Mouse (Mus musculus) kidney, embryonic 15.5 days (tissue): ENCODE data around the gene Ankrd17. TPM values are rescaled to one million over a fixed set of nuclear protein-coding genes. Genes with fewer than 3 reads are reported as not detected.

Source experiments
- ATAC-seq: fragments of 200-750 bp; cut with Nextera tagmentation; replicated peaks from 2 replicates; pipeline ENCODE4 v1.8.0; 2017; ENCODE audit warnings: moderate TSS enrichment; ENCODE audit not compliant: low FRiP score
- H3K27ac ChIP-seq: fragments of 300-500 bp; sonication (generic); 2 replicates; pipeline ENCODE4 v1.5.1; 2015; ENCODE audit warnings: mild to moderate bottlenecking, inconsistent platforms
- H3K27me3 ChIP-seq: fragments of 300-500 bp; sonication (generic); 2 replicates; pipeline ENCODE4 v1.6.1; 2015; ENCODE audit warnings: inconsistent platforms
- H3K36me3 ChIP-seq: fragments of 300-500 bp; sonication (generic); 2 replicates; pipeline ENCODE4 v1.6.1; 2015; ENCODE audit warnings: inconsistent platforms
- H3K4me1 ChIP-seq: fragments of 300-500 bp; sonication (generic); 2 replicates; pipeline ENCODE4 v1.6.1; 2015; ENCODE audit warnings: inconsistent platforms
- H3K4me2 ChIP-seq: fragments of 300-500 bp; sonication (generic); 2 replicates; pipeline ENCODE4 v1.6.1; 2015; ENCODE audit warnings: moderate library complexity, mild to moderate bottlenecking, inconsistent platforms
- H3K4me3 ChIP-seq: fragments of 300-500 bp; sonication (generic); replicated peaks from 2 replicates; pipeline ENCODE4 v1.5.1; 2015; ENCODE audit warnings: mild to moderate bottlenecking, inconsistent platforms
- H3K9ac ChIP-seq: fragments of 300-500 bp; sonication (generic); 2 replicates; pipeline ENCODE4 v1.6.1; 2015; ENCODE audit warnings: mild to moderate bottlenecking, inconsistent platforms
- H3K9me3 ChIP-seq: fragments of 300-500 bp; sonication (generic); replicated peaks from 2 replicates; pipeline ENCODE4 v1.6.1; 2016; ENCODE audit warnings: inconsistent platforms
- WGBS: fragments of 180-500 bp; shearing (Covaris S2); methylation state at CpG from one replicate; pipeline ENCODE4 v1.1.7; 2015; ENCODE audit warnings: mixed read lengths; 5-methylcytosine and 5-hydroxymethylcytosine counted together
- polyA plus RNA-seq: library from polyadenylated mRNA; unstranded; fragments of >200 nt; fragmentation: Nextera tagmentation; extraction: Ambion mirVana; gene quantifications from 2 replicates; pipeline ENCODE4 v1.2.1, GENCODE M21; 2015

The Ankrd17 gene
- polyA plus RNA-seq, 1 experiment from 2014 or later = 25.3 TPM

DNA sequence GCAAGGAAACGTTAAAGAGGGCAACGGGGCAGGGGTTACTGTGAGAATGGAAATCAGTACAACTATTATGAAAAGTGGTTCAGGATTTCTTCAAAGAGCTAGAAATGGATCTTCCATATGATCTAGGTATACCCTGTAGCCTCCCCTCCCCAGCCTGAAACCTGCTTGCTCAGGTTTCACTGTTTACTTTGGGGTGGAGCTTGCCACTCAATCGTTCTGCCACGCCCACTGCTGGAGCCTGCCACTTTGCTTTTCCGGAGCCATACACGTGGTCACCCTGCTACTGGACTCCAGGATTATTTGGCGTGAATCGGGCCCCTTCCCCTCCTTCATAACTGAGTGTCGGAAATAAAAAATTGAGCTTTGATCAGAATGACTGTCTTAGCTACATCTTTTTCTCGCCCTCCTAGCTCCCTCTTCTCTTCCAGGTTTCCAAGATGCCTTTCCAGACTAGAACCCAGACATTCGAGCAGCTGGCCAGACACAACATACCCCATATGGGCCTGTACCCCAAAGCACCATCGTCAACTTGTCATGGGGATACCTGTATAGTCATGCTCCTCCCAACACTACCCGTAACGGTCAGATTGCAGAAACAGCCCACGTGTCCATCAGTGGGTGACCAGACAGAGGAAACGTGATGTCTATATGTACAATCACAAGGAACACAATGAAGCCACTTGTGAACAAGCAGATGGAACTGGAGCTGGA is 166.3 kb downstream of the Ankrd17 start:
- WGBS = 47% methylated on average over 16 of the region's 16 CpGs
- 0 out of 2 replicates have a peak, but pooled peaks cover 3% of the 10 kb centered on the region for H3K27me3 ChIP-seq
- H3K9ac ChIP-seq = no peak overlapping the region
- H3K4me2 ChIP-seq = peak overlapping the region; percentile 16; the same call in 1 of the 2 replicates
- ATAC-seq = no peak
- peaks cover 4% of the 10 kb centered on the region; the same call in 1 of the 2 replicates for H3K4me1 ChIP-seq
- no peaks in the 10 kb centered on the region for H3K9me3 ChIP-seq
- H3K27ac ChIP-seq = no peak overlapping the region
- no peaks in the 10 kb centered on the region for H3K36me3 ChIP-seq
- no peak overlapping the region for H3K4me3 ChIP-seq

- H3K4me1 ChIP-seq = peaks cover under 1% of the 10 kb centered on the region; the same call in 1 of the 2 replicates
- WGBS = 24% methylated on average over 6 of the region's 6 CpGs
- no peaks in the 10 kb centered on the region for H3K9me3 ChIP-seq
- no peak for ATAC-seq
- H3K9ac ChIP-seq = no peak overlapping the region
- no peaks in the 10 kb centered on the region for H3K36me3 ChIP-seq
- no peak overlapping the region for H3K27ac ChIP-seq
- no peak overlapping the region for H3K4me3 ChIP-seq
- H3K27me3 ChIP-seq = no peaks in the 10 kb centered on the region
- H3K4me2 ChIP-seq = no peak overlapping the region
Observed at GRCm38 (mm10) chr5:90194831-90195230, 171.5 kb downstream of the Ankrd17 start.

DNA sequence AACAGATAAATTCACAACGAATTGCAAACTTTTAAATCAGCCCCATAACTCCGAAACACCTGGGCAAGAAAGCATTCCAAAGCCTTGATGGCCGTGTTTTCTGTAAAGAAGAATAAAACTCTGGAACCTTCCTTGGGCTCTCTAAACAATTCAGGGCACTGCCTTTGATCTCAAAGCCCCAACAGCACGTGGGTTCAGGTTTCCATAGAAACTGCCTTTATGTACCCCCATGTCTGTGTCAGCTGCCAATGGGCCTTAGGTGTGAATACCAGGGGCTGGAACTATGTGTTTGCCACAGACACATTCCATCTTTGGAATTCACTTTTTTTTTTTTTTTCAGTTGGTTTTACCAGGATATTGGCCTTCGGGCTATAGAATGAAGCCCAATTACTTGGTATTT is 183.6 kb downstream of the Ankrd17 start:
- Histone ChIP-seq H3K27ac (no peak overlapping the region), H3K9me3 (no peaks in the 10 kb centered on the region)
- WGBS = 64% methylated on average over 5 of the region's 5 CpGs

DNA sequence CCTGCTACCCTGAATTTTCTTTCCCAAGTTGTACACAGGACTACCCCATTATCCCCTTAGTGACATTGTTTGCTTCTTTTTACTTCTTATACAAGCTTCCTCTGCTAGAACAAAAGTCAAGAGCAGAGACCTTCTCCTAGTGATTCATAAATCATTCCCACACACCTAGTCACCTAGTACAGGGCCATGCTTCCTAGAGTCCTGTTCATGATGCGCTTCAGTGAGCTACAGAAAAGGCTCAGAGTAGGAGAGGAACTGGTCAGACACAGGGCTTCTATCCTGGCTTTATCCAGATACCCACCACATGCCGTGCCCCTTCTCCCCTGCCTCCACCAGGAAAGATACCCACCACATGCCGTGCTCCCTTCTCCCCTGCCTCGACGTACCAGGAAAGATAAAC is 187.3 kb downstream of the Ankrd17 start:
- Histone ChIP-seq H3K4me2 (no peak overlapping the region), H3K36me3 (no peaks in the 10 kb centered on the region), H3K9ac (no peak overlapping the region), H3K4me1 (no peaks in the 10 kb centered on the region), H3K9me3 (no peaks in the 10 kb centered on the region), H3K27me3 (no peaks in the 10 kb centered on the region), H3K27ac (no peak overlapping the region), H3K4me3 (no peak overlapping the region)
- WGBS = 62% methylated on average over 5 of the region's 5 CpGs
- ATAC-seq = 0 out of 2 replicates have a peak, but pooled peaks have one; percentile 73

More for the DNA sequence above, 183.6 kb downstream of the Ankrd17 start:
- no peak overlapping the region for H3K4me3 ChIP-seq
- H3K4me1 ChIP-seq = no peaks in the 10 kb centered on the region
- no peak for ATAC-seq
- no peak overlapping the region for H3K9ac ChIP-seq
- H3K27me3 ChIP-seq = no peaks in the 10 kb centered on the region
- no peak overlapping the region for H3K4me2 ChIP-seq
- no peaks in the 10 kb centered on the region for H3K36me3 ChIP-seq

GRCm38 (mm10) chr5:90178116-90178515 is 188.3 kb downstream of the Ankrd17 start:
- H3K27ac ChIP-seq = no peak overlapping the region
- WGBS = 97% methylated on average over 1 of the region's 1 CpGs
- no peak overlapping the region for H3K9ac ChIP-seq
- H3K27me3 ChIP-seq = no peaks in the 10 kb centered on the region
- ATAC-seq = no peak
- no peaks in the 10 kb centered on the region for H3K9me3 ChIP-seq
- no peak overlapping the region for H3K4me2 ChIP-seq
- H3K4me3 ChIP-seq = no peak overlapping the region
- H3K36me3 ChIP-seq = no peaks in the 10 kb centered on the region
- H3K4me1 ChIP-seq = no peaks in the 10 kb centered on the region

Other genes starting within 250 kb of the Ankrd17 start
- 30.4 and 33.8 TPM in 2 replicates for gene Cox18, start 142.6 kb downstream of the Ankrd17 start, polyA plus RNA-seq
- gene Gm9958, start 627 bp upstream of the Ankrd17 start, polyA plus RNA-seq = 6.3 and 7.0 TPM in 2 replicates
- 30.3 and 64.9 TPM in 2 replicates for gene Alb, start 94.3 kb upstream of the Ankrd17 start, polyA plus RNA-seq
- gene Afp, start 124.2 kb upstream of the Ankrd17 start, polyA plus RNA-seq = 119 and 206 TPM in 2 replicates
- 7.8 and 8.0 TPM in 2 replicates for gene Afm, start 152.4 kb upstream of the Ankrd17 start, polyA plus RNA-seq
- 0.09 and 0.14 TPM in 2 replicates for gene 5830473C10Rik, start 194.5 kb upstream of the Ankrd17 start, polyA plus RNA-seq